Mouse (Mus musculus): ENCODE measurements around the gene Tpsab1. TPM values are rescaled to one million over a fixed set of nuclear protein-coding genes. Genes with fewer than 3 reads are reported as not detected.

Gene Tpsab1
- polyA plus RNA-seq (2014; fragmentation: Nextera tagmentation; extraction: Ambion mirVana), result not detected in 2 replicates

- Histone ChIP-seq H3K36me3 (ENCODE audit: control insufficient read depth, insufficient read depth, low read length) (no peaks in the 10 kb centered on the region), H3K4me2 (no peak within 1 kb of the TSS), H3K9me3 (ENCODE audit: control insufficient read depth, low read length) (no peaks in the 10 kb centered on the region), H3K4me1 (replicated peaks; ENCODE audit: control insufficient read depth, insufficient read depth, low read length) (no peaks in the 10 kb centered on the region), H3K9ac (ENCODE audit: low read depth, low read length) (no peak within 1 kb of the TSS), H3K4me3 (ENCODE audit: low read depth, low read length) (no peak within 1 kb of the TSS), H3K27ac (ENCODE audit: low read depth, low read length) (no peak within 1 kb of the TSS), H3K27me3 (replicated peaks; ENCODE audit: control insufficient read depth, insufficient read depth, low read length) (no peaks in the 10 kb centered on the region)
- WGBS, result 81% methylated on average over 4 of the region's 4 CpGs
- ATAC-seq (replicated peaks; ENCODE audit: low FRiP score) (no peak), DNase-seq (ENCODE audit: low spot score) (no peak)
Observed at GRCm38 (mm10) chr17:25345462-25345861, at the start of gene Tpsab1. Tpsab1 (minus strand) TSS chr17:25345562.

DNA sequence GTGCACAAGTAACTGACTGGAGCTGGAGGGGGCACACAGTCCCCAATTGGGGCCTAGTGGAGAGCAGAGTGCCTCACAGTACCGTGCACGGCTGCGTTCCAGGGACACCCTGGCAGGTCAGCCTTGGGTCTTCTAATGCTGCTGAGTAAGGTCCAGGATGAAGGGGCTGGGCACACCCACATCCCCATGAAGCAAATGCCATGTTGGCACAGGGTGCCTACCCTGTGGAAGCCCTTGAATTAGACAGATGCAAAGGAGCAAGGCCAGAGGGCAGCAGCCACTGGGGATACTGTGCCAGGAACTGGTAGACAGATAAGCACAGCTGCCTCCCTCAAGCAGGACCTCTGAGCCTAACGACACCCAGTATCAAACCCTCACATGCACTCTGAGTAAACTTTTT lies 49.2 kb upstream of the Tpsab1 start:
- ATAC-seq (replicated peaks; ENCODE audit: low FRiP score) (no peak), DNase-seq (ENCODE audit: low spot score) (no peak)
- Histone ChIP-seq H3K4me2 (no peak overlapping the region), H3K27me3 (replicated peaks; ENCODE audit: control insufficient read depth, insufficient read depth, low read length) (no peaks in the 10 kb centered on the region; the same call in 1 of the 2 replicates), H3K4me3 (ENCODE audit: low read depth, low read length) (no peak overlapping the region), H3K9me3 (ENCODE audit: control insufficient read depth, low read length) (no peaks in the 10 kb centered on the region), H3K27ac (ENCODE audit: low read depth, low read length) (no peak overlapping the region), H3K36me3 (ENCODE audit: control insufficient read depth, insufficient read depth, low read length) (no peaks in the 10 kb centered on the region), H3K9ac (ENCODE audit: low read depth, low read length) (no peak overlapping the region), H3K4me1 (replicated peaks; ENCODE audit: control insufficient read depth, insufficient read depth, low read length) (no peaks in the 10 kb centered on the region)
- WGBS, result 76% methylated on average over 4 of the region's 4 CpGs

DNA sequence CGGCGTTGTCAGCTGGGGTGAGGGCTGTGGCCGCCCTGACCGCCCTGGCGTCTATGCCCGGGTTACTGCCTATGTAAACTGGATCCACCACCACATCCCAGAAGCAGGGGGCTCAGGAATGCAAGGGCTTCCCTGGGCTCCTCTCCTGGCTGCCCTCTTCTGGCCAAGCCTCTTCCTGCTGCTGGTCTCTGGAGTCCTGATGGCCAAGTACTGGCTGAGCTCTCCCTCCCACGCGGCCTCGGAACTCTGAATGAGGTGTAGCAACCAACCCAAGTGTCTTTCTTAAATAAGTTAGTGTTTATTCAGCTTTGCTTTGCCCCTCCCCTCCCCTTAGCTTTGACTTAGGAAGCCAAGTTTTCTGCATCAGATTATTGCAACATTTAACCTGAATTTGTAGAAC lies 28.6 kb upstream of the Tpsab1 start:
- no peaks in the 10 kb centered on the region; the same call in 1 of the 2 replicates for H3K36me3 ChIP-seq (ENCODE audit: control insufficient read depth, insufficient read depth, low read length)

GRCm38 (mm10) chr17:25372491-25372890 lies 27.1 kb upstream of the Tpsab1 start:
- Histone ChIP-seq H3K9ac (ENCODE audit: low read depth, low read length) (no peak overlapping the region), H3K4me2 (no peak overlapping the region), H3K36me3 (ENCODE audit: control insufficient read depth, insufficient read depth, low read length) (no peaks in the 10 kb centered on the region; the same call in 1 of the 2 replicates), H3K4me1 (replicated peaks; ENCODE audit: control insufficient read depth, insufficient read depth, low read length) (no peaks in the 10 kb centered on the region), H3K9me3 (ENCODE audit: control insufficient read depth, low read length) (no peaks in the 10 kb centered on the region), H3K27me3 (replicated peaks; ENCODE audit: control insufficient read depth, insufficient read depth, low read length) (no peaks in the 10 kb centered on the region), H3K4me3 (ENCODE audit: low read depth, low read length) (no peak overlapping the region), H3K27ac (ENCODE audit: low read depth, low read length) (no peak overlapping the region)
- ATAC-seq (replicated peaks; ENCODE audit: low FRiP score), result no peak
- WGBS, result 68% methylated on average over 8 of the region's 8 CpGs
- no peak for DNase-seq (ENCODE audit: low spot score)

More for the DNA sequence above, 28.6 kb upstream of the Tpsab1 start:
- no peaks in the 10 kb centered on the region for H3K4me1 ChIP-seq (replicated peaks; ENCODE audit: control insufficient read depth, insufficient read depth, low read length)
- no peak overlapping the region for H3K27ac ChIP-seq (ENCODE audit: low read depth, low read length)
- ATAC-seq (replicated peaks; ENCODE audit: low FRiP score) (no peak), DNase-seq (ENCODE audit: low spot score) (no peak)
- 43% methylated on average over 9 of the region's 9 CpGs for WGBS
- no peaks in the 10 kb centered on the region for H3K27me3 ChIP-seq (replicated peaks; ENCODE audit: control insufficient read depth, insufficient read depth, low read length)
- no peak overlapping the region for H3K4me3 ChIP-seq (ENCODE audit: low read depth, low read length)
- no peaks in the 10 kb centered on the region for H3K9me3 ChIP-seq (ENCODE audit: control insufficient read depth, low read length)
- H3K9ac ChIP-seq (ENCODE audit: low read depth, low read length), result no peak overlapping the region
- no peak overlapping the region for H3K4me2 ChIP-seq

- Histone ChIP-seq H3K27ac (ENCODE audit: low read depth, low read length) (no peak within 1 kb of the TSS), H3K4me1 (replicated peaks; ENCODE audit: control insufficient read depth, insufficient read depth, low read length) (no peaks in the 10 kb centered on the region), H3K4me3 (ENCODE audit: low read depth, low read length) (no peak within 1 kb of the TSS), H3K9ac (ENCODE audit: low read depth, low read length) (no peak within 1 kb of the TSS), H3K27me3 (replicated peaks; ENCODE audit: control insufficient read depth, insufficient read depth, low read length) (no peaks in the 10 kb centered on the region), H3K36me3 (ENCODE audit: control insufficient read depth, insufficient read depth, low read length) (no peaks in the 10 kb centered on the region), H3K4me2 (no peak within 1 kb of the TSS), H3K9me3 (ENCODE audit: control insufficient read depth, low read length) (no peaks in the 10 kb centered on the region)
- WGBS, result 69% methylated on average over 3 of the region's 3 CpGs
- ATAC-seq (replicated peaks; ENCODE audit: low FRiP score) (no peak), DNase-seq (ENCODE audit: low spot score) (no peak)
Observed at GRCm38 (mm10) chr17:25368973-25369372, 23.6 kb upstream of the Tpsab1 start, which contains the start of gene Tpsg1. Tpsg1 (plus strand) TSS chr17:25369273.

GRCm38 (mm10) chr17:25366005-25366404 lies 20.6 kb upstream of the Tpsab1 start, which contains the start of gene Tpsb2:
Tpsb2 (plus strand) TSS chr17:25366305.
- H3K4me2 ChIP-seq, result no peak within 1 kb of the TSS
- H3K27me3 ChIP-seq (replicated peaks; ENCODE audit: control insufficient read depth, insufficient read depth, low read length), result no peaks in the 10 kb centered on the region
- H3K9ac ChIP-seq (ENCODE audit: low read depth, low read length), result no peak within 1 kb of the TSS
- no peaks in the 10 kb centered on the region for H3K9me3 ChIP-seq (ENCODE audit: control insufficient read depth, low read length)
- H3K4me1 ChIP-seq (replicated peaks; ENCODE audit: control insufficient read depth, insufficient read depth, low read length), result no peaks in the 10 kb centered on the region
- H3K27ac ChIP-seq (ENCODE audit: low read depth, low read length), result no peak within 1 kb of the TSS
- no peaks in the 10 kb centered on the region for H3K36me3 ChIP-seq (ENCODE audit: control insufficient read depth, insufficient read depth, low read length)
- DNase-seq (ENCODE audit: low spot score) (no peak), ATAC-seq (replicated peaks; ENCODE audit: low FRiP score) (no peak)
- 63% methylated on average over 2 of the region's 2 CpGs for WGBS
- no peak within 1 kb of the TSS for H3K4me3 ChIP-seq (ENCODE audit: low read depth, low read length)

DNA sequence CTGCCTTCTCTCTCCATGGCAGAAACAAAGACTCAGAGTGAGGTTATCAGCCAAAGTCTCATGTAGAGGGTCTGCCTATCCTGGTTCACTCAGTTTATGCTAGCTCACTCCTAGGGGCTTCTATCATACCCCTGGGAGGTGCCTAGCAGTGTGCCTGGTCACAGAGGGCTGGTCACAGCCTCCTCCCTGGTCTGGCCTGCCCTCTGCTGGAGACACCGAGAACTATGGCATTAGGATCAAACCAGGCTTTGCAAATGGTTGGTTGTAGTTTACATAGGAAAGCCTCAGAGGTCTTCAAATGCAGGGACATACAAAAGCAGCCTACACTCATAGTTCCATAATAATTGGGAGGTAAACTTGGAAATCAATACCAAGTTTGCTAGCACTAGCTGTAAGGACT lies 18.4 kb upstream of the Tpsab1 start:
- no peak overlapping the region for H3K9ac ChIP-seq (ENCODE audit: low read depth, low read length)
- H3K4me1 ChIP-seq (replicated peaks; ENCODE audit: control insufficient read depth, insufficient read depth, low read length), result no peaks in the 10 kb centered on the region
- no peaks in the 10 kb centered on the region for H3K9me3 ChIP-seq (ENCODE audit: control insufficient read depth, low read length)
- H3K4me3 ChIP-seq (ENCODE audit: low read depth, low read length), result no peak overlapping the region
- no peak for DNase-seq (ENCODE audit: low spot score)
- H3K36me3 ChIP-seq (ENCODE audit: control insufficient read depth, insufficient read depth, low read length), result no peaks in the 10 kb centered on the region
- H3K27ac ChIP-seq (ENCODE audit: low read depth, low read length), result no peak overlapping the region
- WGBS, result 0% methylated on average over 1 of the region's 1 CpGs
- H3K27me3 ChIP-seq (replicated peaks; ENCODE audit: control insufficient read depth, insufficient read depth, low read length), result no peaks in the 10 kb centered on the region
- no peak for ATAC-seq (replicated peaks; ENCODE audit: low FRiP score)
- no peak overlapping the region for H3K4me2 ChIP-seq

GRCm38 (mm10) chr17:25361291-25361690 lies 15.9 kb upstream of the Tpsab1 start:
- Histone ChIP-seq H3K36me3 (ENCODE audit: control insufficient read depth, insufficient read depth, low read length) (no peaks in the 10 kb centered on the region), H3K27ac (ENCODE audit: low read depth, low read length) (no peak overlapping the region), H3K9me3 (ENCODE audit: control insufficient read depth, low read length) (no peaks in the 10 kb centered on the region), H3K9ac (ENCODE audit: low read depth, low read length) (no peak overlapping the region), H3K4me1 (replicated peaks; ENCODE audit: control insufficient read depth, insufficient read depth, low read length) (no peaks in the 10 kb centered on the region), H3K4me2 (no peak overlapping the region), H3K4me3 (ENCODE audit: low read depth, low read length) (no peak overlapping the region), H3K27me3 (replicated peaks; ENCODE audit: control insufficient read depth, insufficient read depth, low read length) (no peaks in the 10 kb centered on the region)
- 66% methylated on average over 2 of the region's 2 CpGs for WGBS
- DNase-seq (ENCODE audit: low spot score) (no peak), ATAC-seq (replicated peaks; ENCODE audit: low FRiP score) (no peak)

GRCm38 (mm10) chr17:25341490-25341889 lies 3.9 kb downstream of the Tpsab1 start:
- Histone ChIP-seq H3K4me2 (no peak overlapping the region; the same call in 1 of the 2 replicates), H3K27me3 (replicated peaks; ENCODE audit: control insufficient read depth, insufficient read depth, low read length) (no peaks in the 10 kb centered on the region; the same call in 1 of the 2 replicates), H3K4me1 (replicated peaks; ENCODE audit: control insufficient read depth, insufficient read depth, low read length) (no peaks in the 10 kb centered on the region), H3K4me3 (ENCODE audit: low read depth, low read length) (no peak overlapping the region), H3K9ac (ENCODE audit: low read depth, low read length) (no peak overlapping the region), H3K36me3 (ENCODE audit: control insufficient read depth, insufficient read depth, low read length) (no peaks in the 10 kb centered on the region), H3K27ac (ENCODE audit: low read depth, low read length) (peak overlapping the region; percentile 43), H3K9me3 (ENCODE audit: control insufficient read depth, low read length) (no peaks in the 10 kb centered on the region)
- 46% methylated on average over 3 of the region's 3 CpGs for WGBS
- no peak for DNase-seq (ENCODE audit: low spot score)
- no peak; the same call in 1 of the 2 replicates for ATAC-seq (replicated peaks; ENCODE audit: low FRiP score)
